Mouse (Mus musculus) E14TG2a.4 (cell line): Measurements from ENCODE around the gene Ebf4.
A peak's percentile ranks its signal among the peaks of the same experiment; 100 is the strongest.

Experiments used
- CTCF ChIP-seq: conservative IDR thresholded peaks from 2 replicates; pipeline ENCODE4 v1.5.1; 2014; ENCODE audit warnings: low read length
- NANOG ChIP-seq: IDR thresholded peaks from 2 replicates; pipeline ENCODE4 v1.6.1; 2014; ENCODE audit warnings: borderline replicate concordance, low read length, mixed read lengths

GRCm38 (mm10) chr2:130275649-130276048, 19.3 kb upstream of the Ebf4 start:
- peak; percentile 79 for TF ChIP-seq CTCF
- TF ChIP-seq NANOG: no peak
